Mouse (Mus musculus): ENCODE measurements around the gene Lmntd1.

Lmntd1 gene

GRCm38 (mm10) chr6:145435156-145435555 lies 179.0 kb downstream of the Lmntd1 start:
- no peak for DNase-seq (ENCODE audit: low read depth, low spot score)

GRCm38 (mm10) chr6:145433897-145434296 lies 180.2 kb downstream of the Lmntd1 start:
- no peak for DNase-seq (ENCODE audit: low read depth, low spot score)

GRCm38 (mm10) chr6:145432711-145433708 lies 181.1 kb downstream of the Lmntd1 start:
- no peak for DNase-seq (ENCODE audit: low read depth, low spot score)

GRCm38 (mm10) chr6:145431747-145432146 lies 182.4 kb downstream of the Lmntd1 start:
- no peak for DNase-seq (ENCODE audit: low read depth, low spot score)

- no peak for DNase-seq (ENCODE audit: low read depth, low spot score)
Measured at GRCm38 (mm10) chr6:145427411-145427810, 186.7 kb downstream of the Lmntd1 start.

- no peak for DNase-seq (ENCODE audit: low read depth, low spot score)
Measured at GRCm38 (mm10) chr6:145426501-145426900, 187.6 kb downstream of the Lmntd1 start.

- no peak for DNase-seq (ENCODE audit: low read depth, low spot score)
Measured at GRCm38 (mm10) chr6:145424156-145424555, 190.0 kb downstream of the Lmntd1 start.

GRCm38 (mm10) chr6:145423484-145423883 lies 190.6 kb downstream of the Lmntd1 start:
- no peak for DNase-seq (ENCODE audit: low read depth, low spot score)

GRCm38 (mm10) chr6:145421666-145422065 lies 192.5 kb downstream of the Lmntd1 start:
- no peak for DNase-seq (ENCODE audit: low read depth, low spot score)

GRCm38 (mm10) chr6:145420407-145420806 lies 193.7 kb downstream of the Lmntd1 start:
- no peak for DNase-seq (ENCODE audit: low read depth, low spot score)

GRCm38 (mm10) chr6:145418856-145419255 lies 195.3 kb downstream of the Lmntd1 start:
- DNase-seq (ENCODE audit: low read depth, low spot score), result no peak

GRCm38 (mm10) chr6:145417720-145418440 lies 196.2 kb downstream of the Lmntd1 start:
- DNase-seq (ENCODE audit: low read depth, low spot score), result no peak

- no peak for DNase-seq (ENCODE audit: low read depth, low spot score)
Measured at GRCm38 (mm10) chr6:145417014-145417719, 197.0 kb downstream of the Lmntd1 start.

GRCm38 (mm10) chr6:145404369-145405051 lies 209.6 kb downstream of the Lmntd1 start:
- no peak for DNase-seq (ENCODE audit: low read depth, low spot score)

- DNase-seq (ENCODE audit: low read depth, low spot score), result no peak
Measured at GRCm38 (mm10) chr6:145401140-145401539, 213.0 kb downstream of the Lmntd1 start.

GRCm38 (mm10) chr6:145397881-145398280 lies 216.2 kb downstream of the Lmntd1 start:
- no peak for DNase-seq (ENCODE audit: low read depth, low spot score)

GRCm38 (mm10) chr6:145396534-145396933 lies 217.6 kb downstream of the Lmntd1 start:
- DNase-seq (ENCODE audit: low read depth, low spot score), result no peak

- no peak for DNase-seq (ENCODE audit: low read depth, low spot score)
Measured at GRCm38 (mm10) chr6:145390421-145390820, 223.7 kb downstream of the Lmntd1 start.

GRCm38 (mm10) chr6:145389904-145390303 lies 224.2 kb downstream of the Lmntd1 start:
- DNase-seq (ENCODE audit: low read depth, low spot score), result no peak

- DNase-seq (ENCODE audit: low read depth, low spot score), result peak; percentile 64
Measured at GRCm38 (mm10) chr6:145387378-145387777, 226.7 kb downstream of the Lmntd1 start.
